Mouse (Mus musculus): ENCODE measurements around the gene Cox20. TPM values are rescaled to one million over a fixed set of nuclear protein-coding genes. Genes with fewer than 3 reads are reported as not detected.
A peak's percentile ranks its signal among the peaks of the same experiment; 100 is the strongest.

Cox20 gene
- total and polyA plus RNA-seq, 2 experiments from 2014 or later = 30.1 to 102 TPM

DNA sequence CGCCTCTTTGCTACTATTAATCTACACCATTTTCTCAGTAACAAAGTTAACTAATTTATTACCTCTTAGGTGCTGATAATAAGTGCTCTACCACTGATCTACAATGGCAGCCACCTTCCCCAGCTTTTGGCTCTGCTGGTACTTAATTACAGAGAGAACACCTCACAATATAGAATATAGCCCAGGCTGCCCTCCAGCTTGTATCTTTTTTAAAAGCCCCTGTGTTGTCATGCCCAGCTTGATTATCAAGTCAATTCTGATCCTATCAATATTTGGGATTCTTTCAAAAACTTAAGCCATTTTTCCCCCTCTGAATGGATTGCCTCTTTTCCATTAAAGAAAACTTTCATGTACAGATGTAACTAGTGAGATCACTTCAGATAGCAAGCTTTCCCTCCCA, 8.0 kb downstream of the Cox20 start:
- H3K4me2 ChIP-seq (ENCODE audit: low read depth, low read length) = no peak overlapping the region
- DNase-seq (ENCODE audit: low spot score) (no peak), ATAC-seq (no peak)
- no peak overlapping the region for H3K27ac ChIP-seq
- no peaks in the 10 kb centered on the region for H3K27me3 ChIP-seq (ENCODE audit: insufficient read depth, low read length)
- H3K4me3 ChIP-seq (ENCODE audit: low read length) = no peak overlapping the region
- TF ChIP-seq CTCF (IDR thresholded peaks at IDR 0.05; ENCODE audit: low read depth) = no peak
- no peaks in the 10 kb centered on the region for H3K9me3 ChIP-seq (ENCODE audit: low read length)
- H3K9ac ChIP-seq (replicated peaks; ENCODE audit: low read length) = no peak overlapping the region
- WGBS = 90% methylated on average over 1 of the region's 1 CpGs
- peaks cover 50% of the 10 kb centered on the region for H3K36me3 ChIP-seq (ENCODE audit: insufficient read depth, low read length)
- H3K4me1 ChIP-seq (ENCODE audit: insufficient read depth, low read length) = no peaks in the 10 kb centered on the region

DNA sequence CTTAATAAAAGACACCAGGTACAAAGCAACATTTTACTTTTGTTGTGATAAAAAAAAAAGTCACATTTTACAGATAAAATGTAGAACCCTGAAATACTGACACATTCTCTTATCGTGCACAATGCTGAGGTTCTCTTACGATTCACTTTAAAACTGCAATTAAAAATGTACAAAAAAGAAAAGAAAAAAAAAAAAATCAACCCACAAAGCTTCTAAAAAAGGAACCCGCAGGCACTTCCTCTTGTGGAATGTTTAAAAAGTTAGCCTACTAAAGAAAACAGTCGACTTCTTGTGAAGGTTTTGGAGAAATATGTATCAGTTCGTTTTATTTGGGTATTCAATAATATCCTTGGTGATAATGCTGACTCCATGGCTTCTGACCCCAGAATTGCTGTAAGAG, 10.1 kb downstream of the Cox20 start:
- H3K4me3 ChIP-seq (ENCODE audit: low read length) = no peak overlapping the region
- H3K4me1 ChIP-seq (ENCODE audit: insufficient read depth, low read length) = peaks cover 3% of the 10 kb centered on the region; the same call in 1 of the 2 replicates
- no peak overlapping the region for H3K27ac ChIP-seq
- peaks cover 53% of the 10 kb centered on the region for H3K36me3 ChIP-seq (ENCODE audit: insufficient read depth, low read length)
- no peaks in the 10 kb centered on the region for H3K27me3 ChIP-seq (ENCODE audit: insufficient read depth, low read length)
- 79% methylated on average over 5 of the region's 5 CpGs for WGBS
- no peak overlapping the region for H3K4me2 ChIP-seq (ENCODE audit: low read depth, low read length)
- no peak overlapping the region for H3K9ac ChIP-seq (replicated peaks; ENCODE audit: low read length)
- no peak for TF ChIP-seq CTCF (IDR thresholded peaks at IDR 0.05; ENCODE audit: low read depth)
- no peak for ATAC-seq
- H3K9me3 ChIP-seq (ENCODE audit: low read length) = no peaks in the 10 kb centered on the region
- no peak for DNase-seq (ENCODE audit: low spot score)

DNA sequence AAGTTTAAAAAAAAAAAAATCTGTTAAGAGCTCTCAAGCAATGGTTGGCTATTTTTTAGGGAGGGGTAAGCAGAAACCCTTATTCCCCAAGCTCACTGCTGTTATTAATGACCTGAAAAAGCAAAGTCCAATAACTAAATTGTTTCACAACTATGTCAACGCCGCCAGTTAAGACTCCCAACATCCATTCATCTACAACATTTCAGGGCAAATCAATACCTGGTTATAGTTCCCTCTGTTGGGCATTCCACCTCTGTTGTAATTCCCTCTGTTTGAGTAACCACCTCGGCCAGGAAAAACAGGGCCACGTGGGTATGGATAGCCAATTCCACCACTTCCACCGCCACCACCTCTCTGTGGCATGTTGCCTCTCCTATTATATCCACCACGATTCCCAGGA, 11.0 kb downstream of the Cox20 start:
- no peak overlapping the region for H3K4me3 ChIP-seq (ENCODE audit: low read length)
- no peak for DNase-seq (ENCODE audit: low spot score)
- no peak overlapping the region for H3K4me2 ChIP-seq (ENCODE audit: low read depth, low read length)
- H3K9ac ChIP-seq (replicated peaks; ENCODE audit: low read length) = no peak overlapping the region
- no peak for ATAC-seq
- no peaks in the 10 kb centered on the region for H3K27me3 ChIP-seq (ENCODE audit: insufficient read depth, low read length)
- TF ChIP-seq CTCF (IDR thresholded peaks at IDR 0.05; ENCODE audit: low read depth) = no peak
- peaks cover 5% of the 10 kb centered on the region; the same call in 1 of the 2 replicates for H3K4me1 ChIP-seq (ENCODE audit: insufficient read depth, low read length)
- H3K9me3 ChIP-seq (ENCODE audit: low read length) = no peaks in the 10 kb centered on the region
- H3K27ac ChIP-seq = no peak overlapping the region
- WGBS = 69% methylated on average over 6 of the region's 6 CpGs
- peaks cover 51% of the 10 kb centered on the region for H3K36me3 ChIP-seq (ENCODE audit: insufficient read depth, low read length)

DNA sequence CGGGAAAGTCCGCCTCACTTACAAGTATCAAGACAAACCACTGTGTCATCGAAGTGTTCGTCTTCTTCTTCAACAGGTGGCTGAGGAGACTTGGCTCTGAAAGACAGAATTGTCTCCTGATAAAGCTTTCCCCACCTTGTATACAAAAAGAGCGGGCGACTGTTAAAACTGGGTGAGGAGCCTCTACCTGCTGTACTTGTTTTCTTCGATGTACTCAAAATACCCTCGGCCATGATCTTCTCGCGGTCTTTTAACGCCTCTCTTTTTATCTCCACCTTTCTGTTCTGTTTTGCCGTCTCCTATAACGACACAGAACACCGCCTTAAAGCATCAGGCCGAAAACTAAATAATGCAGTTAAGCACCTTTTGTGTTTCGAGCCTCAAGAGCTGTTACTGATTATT, 16.9 kb downstream of the Cox20 start:
- peak overlapping the region; percentile 91 for H3K4me2 ChIP-seq (ENCODE audit: low read depth, low read length)
- H3K4me3 ChIP-seq (ENCODE audit: low read length) = peak overlapping the region; percentile 100
- no peaks in the 10 kb centered on the region for H3K9me3 ChIP-seq (ENCODE audit: low read length)
- ATAC-seq (no peak), DNase-seq (ENCODE audit: low spot score) (peak; percentile 9)
- no peak for TF ChIP-seq CTCF (IDR thresholded peaks at IDR 0.05; ENCODE audit: low read depth)
- H3K9ac ChIP-seq (replicated peaks; ENCODE audit: low read length) = peak overlapping the region; percentile 100
- peaks cover 29% of the 10 kb centered on the region for H3K36me3 ChIP-seq (ENCODE audit: insufficient read depth, low read length)
- H3K27ac ChIP-seq = peak overlapping the region; percentile 100; the same call in 1 of the 2 replicates
- no peaks in the 10 kb centered on the region for H3K27me3 ChIP-seq (ENCODE audit: insufficient read depth, low read length)
- under 1% methylated on average over 16 of the region's 16 CpGs for WGBS
- peaks cover 5% of the 10 kb centered on the region; the same call in 1 of the 2 replicates for H3K4me1 ChIP-seq (ENCODE audit: insufficient read depth, low read length)

DNA sequence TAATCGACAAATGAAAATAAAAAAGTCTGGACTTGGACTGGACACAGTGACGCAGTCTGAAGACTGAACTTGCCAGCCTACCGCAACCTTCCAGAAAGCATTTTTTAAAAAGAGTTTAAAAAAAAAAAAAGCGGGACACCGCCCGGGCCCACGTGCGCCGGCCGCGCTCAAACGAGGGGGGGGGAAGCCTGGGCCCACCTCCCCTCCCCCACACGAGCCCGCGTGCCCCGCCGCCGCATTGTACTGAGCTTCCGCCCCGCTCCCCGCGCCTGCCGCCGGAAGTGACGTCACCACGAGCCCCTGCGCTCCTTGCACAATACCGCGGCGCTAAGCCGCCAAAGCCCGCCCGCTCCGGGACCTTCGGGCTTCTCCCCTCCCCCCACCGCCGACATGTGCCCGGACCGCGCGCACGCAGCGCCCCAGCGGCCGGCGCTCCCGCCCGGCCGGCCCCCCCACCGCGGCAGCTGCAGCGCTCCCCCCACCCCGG, 17.4 kb downstream of the Cox20 start:
- DNase-seq (ENCODE audit: low spot score) (peak; percentile 97), ATAC-seq (peak; percentile 93)
- no peak for TF ChIP-seq CTCF (IDR thresholded peaks at IDR 0.05; ENCODE audit: low read depth)
- Histone ChIP-seq H3K9me3 (ENCODE audit: low read length) (no peaks in the 10 kb centered on the region), H3K4me1 (ENCODE audit: insufficient read depth, low read length) (peaks cover 5% of the 10 kb centered on the region; the same call in 1 of the 2 replicates), H3K9ac (replicated peaks; ENCODE audit: low read length) (peak overlapping the region; percentile 100), H3K36me3 (ENCODE audit: insufficient read depth, low read length) (peaks cover 24% of the 10 kb centered on the region), H3K4me3 (ENCODE audit: low read length) (peak overlapping the region; percentile 100), H3K27me3 (ENCODE audit: insufficient read depth, low read length) (no peaks in the 10 kb centered on the region), H3K27ac (peak overlapping the region; percentile 100), H3K4me2 (ENCODE audit: low read depth, low read length) (peak overlapping the region; percentile 91)
- 2% methylated on average over 41 of the region's 53 CpGs for WGBS

DNA sequence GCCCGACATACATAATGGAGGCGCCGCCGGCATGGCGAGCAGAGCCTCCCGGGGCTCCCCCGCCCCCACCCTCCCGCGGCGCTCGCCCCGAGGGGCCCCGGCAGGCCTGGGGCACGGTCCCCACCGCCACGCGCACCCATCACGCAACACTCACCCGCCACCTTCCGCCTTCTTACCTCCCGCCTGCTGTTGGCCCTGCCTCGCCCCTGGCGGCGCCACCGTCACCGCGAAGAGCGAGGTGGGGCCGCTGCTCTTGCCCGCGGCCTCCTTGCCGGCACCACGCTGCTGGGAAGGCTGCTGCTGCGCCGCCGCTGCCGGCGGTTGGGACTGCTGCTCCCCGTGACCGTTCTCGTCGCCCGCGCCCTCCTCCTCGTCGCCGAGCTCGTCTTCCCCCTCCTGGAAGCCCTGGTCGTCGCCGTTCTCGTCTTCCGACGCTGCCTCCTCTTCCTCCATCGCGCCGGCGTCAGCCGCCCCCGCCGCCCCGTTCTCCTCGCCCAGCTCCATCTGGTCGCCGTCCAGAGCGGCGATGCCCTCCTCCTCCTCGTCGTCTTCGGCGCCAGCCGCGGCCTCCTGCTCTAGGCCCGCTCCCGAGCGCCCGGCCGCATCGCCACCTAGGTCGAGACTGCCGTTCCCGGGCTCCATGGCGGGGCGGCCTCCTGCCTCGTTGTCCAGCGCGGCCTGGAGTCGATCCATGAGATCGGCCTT, 18.0 kb downstream of the Cox20 start:
- Histone ChIP-seq H3K27me3 (ENCODE audit: insufficient read depth, low read length) (no peaks in the 10 kb centered on the region), H3K36me3 (ENCODE audit: insufficient read depth, low read length) (peaks cover 19% of the 10 kb centered on the region), H3K9me3 (ENCODE audit: low read length) (no peaks in the 10 kb centered on the region), H3K27ac (peak overlapping the region; percentile 100), H3K9ac (replicated peaks; ENCODE audit: low read length) (peak overlapping the region; percentile 100), H3K4me3 (ENCODE audit: low read length) (peak overlapping the region; percentile 100), H3K4me1 (ENCODE audit: insufficient read depth, low read length) (peaks cover 5% of the 10 kb centered on the region; the same call in 1 of the 2 replicates), H3K4me2 (ENCODE audit: low read depth, low read length) (peak overlapping the region; percentile 91)
- DNase-seq (ENCODE audit: low spot score) = peak; percentile 54
- ATAC-seq = peak; percentile 68
- WGBS = under 1% methylated on average over 70 of the region's 89 CpGs
- no peak; the same call in 1 of the 2 replicates for TF ChIP-seq CTCF (IDR thresholded peaks at IDR 0.05; ENCODE audit: low read depth)
